ENCODE assay signal across 13 mouse cellular contexts in the genomic region with DNA sequence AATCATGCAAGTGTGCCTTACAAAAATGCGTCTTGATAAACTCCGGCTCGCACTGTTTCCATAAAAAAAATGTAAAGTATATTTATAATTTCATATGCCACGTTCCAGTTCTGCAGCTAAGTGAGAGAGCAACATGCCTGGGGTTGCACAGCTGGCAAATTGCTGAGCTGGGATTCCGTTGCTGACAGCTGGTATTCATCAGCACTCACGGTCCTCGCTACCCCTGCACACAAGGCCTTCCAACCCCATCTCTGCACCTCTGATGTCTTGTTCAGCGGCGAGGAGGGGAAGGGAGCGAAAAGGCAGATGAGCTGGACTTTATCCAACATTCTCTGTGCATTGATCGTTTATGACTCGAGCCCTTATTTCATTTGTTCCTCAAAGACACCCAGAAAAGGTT.
DNase-seq lines count a peak whose midpoint lies in the region; ATAC-seq and TF ChIP-seq lines count a peak whose summit lies in the region.
"Had no signal": no experiment of that assay in that cellular context is flagged by ENCODE, and none has a peak within 500 bp of the region (broad histone marks: within the 10 kb centered on the region; RNA-seq: fewer than 3 reads in every experiment).

No protein-coding gene starts in this region.

- H3K9ac ChIP-seq in heart, embryonic 15.5 days, result no peak overlapping the region
- no peak overlapping the region for H3K9ac ChIP-seq in midbrain, postnatal 0 days (replicated peaks; ENCODE audit: low read length, poor library complexity, severe bottlenecking)
- no peak overlapping the region for H3K9ac ChIP-seq in midbrain, embryonic 16.5 days (ENCODE audit: low read depth, low read length)
- no peak overlapping the region for H3K9ac ChIP-seq in intestine, embryonic 16.5 days (ENCODE audit: low read depth, low read length)
- H3K9ac ChIP-seq: liver, embryonic 13.5 days; midbrain, embryonic 15.5 days had no signal

- H3K9me3 ChIP-seq in heart, embryonic 15.5 days (replicated peaks), result no peaks in the 10 kb centered on the region
- no peaks in the 10 kb centered on the region for H3K9me3 ChIP-seq in midbrain, postnatal 0 days (ENCODE audit: low read length)
- no peaks in the 10 kb centered on the region for H3K9me3 ChIP-seq in midbrain, embryonic 16.5 days (replicated peaks; ENCODE audit: control insufficient read depth, low read length, poor library complexity, severe bottlenecking)
- H3K9me3 ChIP-seq in intestine, embryonic 16.5 days (ENCODE audit: control insufficient read depth, low read length), result no peaks in the 10 kb centered on the region
- H3K9me3 ChIP-seq in heart, embryonic 10.5 days, result no peaks in the 10 kb centered on the region
- H3K9me3 ChIP-seq: liver, embryonic 13.5 days; midbrain, embryonic 15.5 days had no signal

- H3K27ac ChIP-seq in heart, embryonic 15.5 days, result no peak overlapping the region
- no peak overlapping the region for H3K27ac ChIP-seq in midbrain, postnatal 0 days (ENCODE audit: low read depth, low read length)
- H3K27ac ChIP-seq in midbrain, embryonic 16.5 days (ENCODE audit: low read length), result no peak overlapping the region
- no peak overlapping the region for H3K27ac ChIP-seq in intestine, embryonic 16.5 days (ENCODE audit: low read length)
- H3K27ac ChIP-seq in heart, embryonic 10.5 days, result no peak overlapping the region
- H3K27ac ChIP-seq: liver, embryonic 13.5 days; midbrain, embryonic 15.5 days had no signal

- H3K36me3 ChIP-seq in heart, embryonic 15.5 days, result no peaks in the 10 kb centered on the region
- H3K36me3 ChIP-seq in midbrain, postnatal 0 days (ENCODE audit: insufficient read depth, low read length), result no peaks in the 10 kb centered on the region
- no peaks in the 10 kb centered on the region for H3K36me3 ChIP-seq in midbrain, embryonic 16.5 days (ENCODE audit: control insufficient read depth, insufficient read depth, low read length)
- H3K36me3 ChIP-seq in intestine, embryonic 16.5 days (ENCODE audit: control insufficient read depth, insufficient read depth, low read length), result no peaks in the 10 kb centered on the region
- H3K36me3 ChIP-seq in heart, embryonic 10.5 days, result no peaks in the 10 kb centered on the region
- H3K36me3 ChIP-seq: liver, embryonic 13.5 days; midbrain, embryonic 15.5 days had no signal

- H3K4me2 ChIP-seq in heart, embryonic 15.5 days, result no peak overlapping the region
- H3K4me2 ChIP-seq in midbrain, postnatal 0 days (ENCODE audit: low read depth, low read length, poor library complexity, severe bottlenecking), result no peak overlapping the region
- H3K4me2 ChIP-seq in midbrain, embryonic 16.5 days (ENCODE audit: low read length), result no peak overlapping the region
- no peak overlapping the region for H3K4me2 ChIP-seq in intestine, embryonic 16.5 days (ENCODE audit: low read depth, low read length)
- H3K4me2 ChIP-seq: heart, embryonic 11.5 days; liver, embryonic 13.5 days; midbrain, embryonic 15.5 days had no signal

- 38% methylated on average over 12 of the region's 12 CpGs for WGBS in heart, embryonic 15.5 days
- 71% methylated on average over 12 of the region's 12 CpGs for WGBS in midbrain, postnatal 0 days
- 79% methylated on average over 12 of the region's 12 CpGs for WGBS in midbrain, embryonic 16.5 days
- 45% methylated on average over 12 of the region's 12 CpGs for WGBS in intestine, embryonic 16.5 days
- 72% methylated on average over 12 of the region's 12 CpGs for WGBS in heart, embryonic 10.5 days

- no peak for DNase-seq in heart, postnatal 14 days
- peak; percentile 31 for DNase-seq in midbrain, postnatal 0 days (ENCODE audit: low spot score)
- peak; percentile 22 for DNase-seq in neural tube, embryonic 10.5 days (ENCODE audit: extremely low spot score, low spot score)
- no peak for DNase-seq in cerebellum, postnatal 14 days
- DNase-seq in heart, embryonic 10.5 days (ENCODE audit: low spot score), result no peak
- DNase-seq: cerebellum, postnatal 10 days; liver, embryonic 13.5 days had no signal

- 0 out of 2 replicates have a peak, but pooled peaks have one; percentile 35 for ATAC-seq in heart, embryonic 15.5 days (replicated peaks; ENCODE audit: insufficient number of reproducible peaks, insufficient read depth, low FRiP score, low read depth)
- no peak for ATAC-seq in midbrain, postnatal 0 days (ENCODE audit: low FRiP score)
- no peak for ATAC-seq in midbrain, embryonic 16.5 days
- peak; percentile 55 for ATAC-seq in intestine, embryonic 16.5 days
- ATAC-seq: midbrain, embryonic 15.5 days; Patski had no signal

- no peaks in the 10 kb centered on the region for H3K27me3 ChIP-seq in heart, embryonic 15.5 days
- no peaks in the 10 kb centered on the region for H3K27me3 ChIP-seq in midbrain, postnatal 0 days (ENCODE audit: insufficient read depth, low read length)
- H3K27me3 ChIP-seq in midbrain, embryonic 16.5 days (ENCODE audit: control insufficient read depth, insufficient read depth, low read depth, low read length), result no peaks in the 10 kb centered on the region
- H3K27me3 ChIP-seq in intestine, embryonic 16.5 days (replicated peaks; ENCODE audit: control insufficient read depth, insufficient read depth, low read length), result no peaks in the 10 kb centered on the region
- no peaks in the 10 kb centered on the region for H3K27me3 ChIP-seq in heart, embryonic 10.5 days (ENCODE audit: insufficient read depth, poor library complexity, severe bottlenecking)
- H3K27me3 ChIP-seq: liver, embryonic 13.5 days; midbrain, embryonic 15.5 days had no signal

- intact Hi-C loops in heart, postnatal 14 days (cut with DNase I), result no loop called here

- no peak for TF ChIP-seq CTCF in midbrain, postnatal 0 days (IDR thresholded peaks at IDR 0.05)

- H3K4me1 ChIP-seq in heart, embryonic 15.5 days (replicated peaks), result no peaks in the 10 kb centered on the region
- H3K4me1 ChIP-seq in midbrain, postnatal 0 days (ENCODE audit: insufficient read depth, low read length), result no peaks in the 10 kb centered on the region
- no peaks in the 10 kb centered on the region for H3K4me1 ChIP-seq in midbrain, embryonic 16.5 days (ENCODE audit: control insufficient read depth, insufficient read depth, low read length)
- H3K4me1 ChIP-seq in intestine, embryonic 16.5 days (ENCODE audit: control insufficient read depth, insufficient read depth, low read length), result no peaks in the 10 kb centered on the region
- no peaks in the 10 kb centered on the region for H3K4me1 ChIP-seq in heart, embryonic 10.5 days
- H3K4me1 ChIP-seq: liver, embryonic 13.5 days; midbrain, embryonic 15.5 days had no signal

- no peak overlapping the region for H3K4me3 ChIP-seq in heart, embryonic 15.5 days
- no peak overlapping the region for H3K4me3 ChIP-seq in midbrain, postnatal 0 days (ENCODE audit: low read depth, low read length)
- H3K4me3 ChIP-seq in midbrain, embryonic 16.5 days (ENCODE audit: low read depth, low read length), result no peak overlapping the region
- H3K4me3 ChIP-seq in intestine, embryonic 16.5 days (ENCODE audit: low read length), result no peak overlapping the region
- H3K4me3 ChIP-seq in heart, embryonic 10.5 days, result no peak overlapping the region
- H3K4me3 ChIP-seq: liver, embryonic 13.5 days; midbrain, embryonic 15.5 days had no signal

Comparison
In these comparisons a context has a peak if more than half of its experiments do, and no peak if none do; other contexts are left out.
1. ATAC-seq: peak in heart, embryonic 15.5 days (single experiment) and intestine, embryonic 16.5 days (single experiment); none in midbrain, postnatal 0 days (single experiment) and midbrain, embryonic 16.5 days (single experiment).
2. DNase-seq: peak in midbrain, postnatal 0 days (single experiment) and neural tube, embryonic 10.5 days (single experiment); none in heart, postnatal 14 days (0 of 2), cerebellum, postnatal 14 days (0 of 2) and heart, embryonic 10.5 days (single experiment).